Mouse (Mus musculus) neural tube, embryonic 15.5 days (tissue): Measurements from ENCODE around the gene Sphkap. TPM values are rescaled to one million over a fixed set of nuclear protein-coding genes. Genes with fewer than 3 reads are reported as not detected.

Experiments
- ATAC-seq: fragments of 200-750 bp; cut with Nextera tagmentation; 2 replicates; pipeline ENCODE4 v1.8.0; 2017; ENCODE audit warnings: mild to moderate bottlenecking, moderate TSS enrichment, moderate library complexity; ENCODE audit not compliant: low FRiP score
- H3K27ac ChIP-seq: fragments of 300-500 bp; sonication (generic); replicated peaks from 2 replicates; pipeline ENCODE4 v1.5.1; 2015; ENCODE audit warnings: mild to moderate bottlenecking, inconsistent platforms
- H3K27me3 ChIP-seq: fragments of 300-500 bp; sonication (generic); replicated peaks from 2 replicates; pipeline ENCODE4 v1.6.1; 2015; ENCODE audit warnings: inconsistent platforms
- H3K36me3 ChIP-seq: fragments of 300-500 bp; sonication (generic); 2 replicates; pipeline ENCODE4 v1.6.1; 2015; ENCODE audit warnings: inconsistent platforms
- H3K4me1 ChIP-seq: fragments of 300-500 bp; sonication (generic); 2 replicates; pipeline ENCODE4 v1.6.1; 2015; ENCODE audit warnings: inconsistent platforms
- H3K4me2 ChIP-seq: fragments of 300-500 bp; sonication (generic); 2 replicates; pipeline ENCODE4 v1.6.1; 2015; ENCODE audit warnings: inconsistent platforms, mild to moderate bottlenecking, moderate library complexity
- H3K4me3 ChIP-seq: fragments of 300-500 bp; sonication (generic); replicated peaks from 2 replicates; pipeline ENCODE4 v1.5.1; 2015; ENCODE audit warnings: mild to moderate bottlenecking, inconsistent platforms
- H3K9ac ChIP-seq: fragments of 300-500 bp; sonication (generic); replicated peaks from 2 replicates; pipeline ENCODE4 v1.6.1; 2015; ENCODE audit warnings: mild to moderate bottlenecking, inconsistent platforms
- H3K9me3 ChIP-seq: fragments of 300-500 bp; sonication (generic); replicated peaks from 2 replicates; pipeline ENCODE4 v1.6.1; 2016; ENCODE audit warnings: inconsistent platforms
- WGBS: fragments of 180-500 bp; shearing (Covaris S2); methylation state at CpG from one replicate; pipeline ENCODE4 v1.1.7; 2015; ENCODE audit warnings: mixed read lengths; 5-methylcytosine and 5-hydroxymethylcytosine counted together
- polyA plus RNA-seq: library from polyadenylated mRNA; unstranded; fragments of >200 nt; fragmentation: Nextera tagmentation; extraction: Ambion mirVana; gene quantifications from 2 replicates; pipeline ENCODE4 v1.2.1, GENCODE M21; 2015

The Sphkap gene
- polyA plus RNA-seq, 1 experiment from 2014 or later = 14.2 TPM

DNA sequence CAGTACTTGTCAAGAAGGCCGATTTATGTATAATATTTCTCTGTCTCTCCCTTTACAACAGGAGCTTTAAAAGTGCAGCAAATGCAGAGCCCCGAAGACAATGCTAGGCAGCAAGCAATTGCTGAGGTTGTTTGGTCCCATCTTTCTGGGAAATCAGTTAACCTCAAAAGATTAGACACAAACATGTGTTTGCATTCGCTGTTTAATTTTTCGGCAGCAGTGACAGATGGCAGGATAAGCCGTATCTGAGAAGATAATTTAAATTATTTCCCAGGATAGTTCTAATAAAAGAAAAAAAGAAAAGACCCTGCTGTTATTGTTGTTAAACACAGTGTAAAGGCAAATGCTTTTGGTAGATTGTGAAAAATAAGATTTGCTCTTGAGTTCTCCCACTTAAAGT is 41.5 kb downstream of the Sphkap start:
- whole genome bisulfite sequencing = 56% methylated on average over 5 of the region's 5 CpGs
- no peak overlapping the region for H3K4me2 ChIP-seq
- H3K36me3 ChIP-seq = no peaks in the 10 kb centered on the region
- ATAC-seq = no peak
- H3K27me3 ChIP-seq = no peaks in the 10 kb centered on the region
- no peak overlapping the region for H3K9ac ChIP-seq
- no peak overlapping the region for H3K27ac ChIP-seq
- H3K4me1 ChIP-seq = no peaks in the 10 kb centered on the region
- no peak overlapping the region for H3K4me3 ChIP-seq
- no peaks in the 10 kb centered on the region for H3K9me3 ChIP-seq

DNA sequence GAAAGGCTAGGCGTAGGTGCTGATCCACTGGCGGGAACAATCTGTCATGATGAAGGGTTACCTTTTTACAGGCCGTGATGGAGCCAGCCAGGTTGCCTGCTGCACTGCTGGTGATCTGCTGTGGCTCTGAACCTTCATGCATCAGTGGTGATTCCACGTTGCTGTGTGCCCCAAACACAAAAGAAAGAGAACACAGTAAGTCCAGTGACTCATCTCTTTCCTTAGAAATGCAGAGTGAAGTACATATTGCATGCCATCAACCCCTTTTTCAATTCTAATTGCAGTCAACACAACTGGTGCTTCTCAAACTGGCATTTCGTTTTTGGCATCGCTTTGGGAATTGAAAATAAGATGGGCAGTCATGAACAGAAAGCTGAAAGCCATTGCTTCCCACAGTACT is 45.8 kb downstream of the Sphkap start:
- Histone ChIP-seq H3K27me3 (no peaks in the 10 kb centered on the region), H3K4me1 (no peaks in the 10 kb centered on the region), H3K9ac (no peak overlapping the region), H3K36me3 (no peaks in the 10 kb centered on the region), H3K4me2 (no peak overlapping the region), H3K4me3 (no peak overlapping the region), H3K27ac (no peak overlapping the region), H3K9me3 (no peaks in the 10 kb centered on the region)
- no peak for ATAC-seq
- WGBS = 82% methylated on average over 6 of the region's 6 CpGs

DNA sequence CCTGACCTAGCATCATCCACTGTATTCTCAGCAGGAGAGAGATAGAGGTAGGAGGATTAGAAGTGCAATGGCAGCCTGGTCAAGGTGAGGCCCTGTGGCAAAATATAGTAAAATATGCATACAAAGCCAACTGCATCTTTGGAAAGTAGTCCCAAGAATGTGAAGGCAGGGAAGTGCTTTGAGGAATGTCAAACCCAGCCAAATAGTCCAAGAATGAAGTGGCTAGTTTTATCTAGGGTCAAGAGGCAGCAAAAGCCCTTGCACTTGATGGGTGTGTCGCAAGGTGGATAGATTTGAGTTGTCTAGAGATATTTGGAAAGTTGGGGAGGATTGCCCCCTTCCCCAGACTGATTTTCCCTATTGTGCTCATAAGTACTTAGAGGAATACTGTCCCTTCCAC is 61.5 kb downstream of the Sphkap start:
- Histone ChIP-seq H3K27ac (no peak overlapping the region), H3K27me3 (no peaks in the 10 kb centered on the region), H3K36me3 (no peaks in the 10 kb centered on the region), H3K4me2 (no peak overlapping the region), H3K9me3 (no peaks in the 10 kb centered on the region), H3K4me3 (no peak overlapping the region), H3K9ac (no peak overlapping the region), H3K4me1 (no peaks in the 10 kb centered on the region)
- ATAC-seq = no peak
- WGBS = 89% methylated on average over 1 of the region's 1 CpGs

DNA sequence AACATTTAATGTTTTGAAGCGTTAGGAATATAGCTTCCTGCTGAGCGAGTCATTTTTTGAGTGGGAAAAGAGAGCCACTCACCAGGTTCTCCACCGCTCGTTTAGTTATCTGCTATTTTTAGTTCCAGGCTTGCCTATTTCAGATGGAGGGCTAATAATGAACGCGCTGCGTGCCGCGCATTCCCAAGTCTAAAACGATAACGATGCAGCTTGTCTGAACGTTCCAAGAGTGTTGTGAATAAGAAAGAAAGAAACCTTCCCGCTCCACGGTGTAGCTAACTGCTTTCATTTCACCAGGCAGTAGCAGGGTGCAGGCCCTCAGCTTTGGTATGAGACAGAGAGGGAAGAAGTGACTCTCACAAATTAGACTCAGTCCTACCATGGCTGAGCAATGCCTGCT is 62.4 kb downstream of the Sphkap start:
- no peaks in the 10 kb centered on the region for H3K4me1 ChIP-seq
- H3K4me2 ChIP-seq = no peak overlapping the region
- ATAC-seq = 0 out of 2 replicates have a peak, but pooled peaks have one; percentile 24
- no peak overlapping the region for H3K4me3 ChIP-seq
- WGBS = 70% methylated on average over 14 of the region's 14 CpGs
- no peaks in the 10 kb centered on the region for H3K9me3 ChIP-seq
- H3K9ac ChIP-seq = no peak overlapping the region
- no peak overlapping the region for H3K27ac ChIP-seq
- H3K27me3 ChIP-seq = no peaks in the 10 kb centered on the region
- no peaks in the 10 kb centered on the region for H3K36me3 ChIP-seq

DNA sequence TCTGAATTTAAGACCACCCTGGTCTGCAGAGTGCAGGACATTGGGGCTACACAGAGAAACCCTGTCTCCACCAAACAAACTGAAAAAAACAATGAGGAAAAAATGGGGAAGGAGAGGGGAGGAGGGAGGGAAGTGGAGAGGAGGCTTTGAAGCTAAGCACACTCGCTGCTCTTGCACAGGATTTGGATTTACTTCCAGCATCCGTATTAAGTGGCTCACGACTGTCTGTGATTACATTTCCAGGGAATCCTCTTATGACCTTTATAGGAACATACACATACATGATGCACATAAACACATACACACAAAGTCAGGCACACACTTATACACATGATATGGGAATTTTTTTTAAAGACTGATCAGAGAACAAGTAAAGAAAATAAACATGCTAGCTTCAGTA is 62.9 kb downstream of the Sphkap start:
- 61% methylated on average over 3 of the region's 3 CpGs for WGBS
- no peaks in the 10 kb centered on the region for H3K4me1 ChIP-seq

DNA sequence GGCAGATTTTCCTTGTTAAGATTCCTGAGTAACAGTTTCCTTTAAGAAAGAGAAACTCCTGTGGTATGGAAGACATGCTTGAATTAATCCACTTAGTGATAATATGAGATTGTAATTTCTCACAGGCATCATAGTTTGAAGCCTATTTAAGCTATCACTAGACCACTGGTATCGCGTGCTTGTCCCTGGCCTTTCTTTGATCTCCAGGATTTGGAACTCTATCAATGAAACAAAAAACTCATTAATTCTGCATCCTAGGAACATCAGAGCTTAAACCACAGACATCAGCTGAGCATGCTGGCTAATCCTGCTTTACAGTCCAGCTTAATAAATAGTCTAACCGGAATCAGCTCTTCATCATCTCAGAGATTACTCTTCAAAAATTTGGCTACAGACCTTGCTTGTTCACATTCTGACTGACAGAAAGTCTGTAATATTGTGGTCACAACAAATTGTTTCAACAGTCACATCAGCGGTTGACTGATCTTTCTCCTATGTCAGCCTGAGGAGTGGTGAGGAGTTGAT is 65.2 kb downstream of the Sphkap start:
- Histone ChIP-seq H3K4me2 (no peak overlapping the region), H3K36me3 (no peaks in the 10 kb centered on the region), H3K27ac (no peak overlapping the region), H3K9ac (no peak overlapping the region), H3K4me1 (no peaks in the 10 kb centered on the region), H3K9me3 (no peaks in the 10 kb centered on the region), H3K27me3 (no peaks in the 10 kb centered on the region), H3K4me3 (no peak overlapping the region)
- no peak for ATAC-seq
- WGBS = 88% methylated on average over 4 of the region's 4 CpGs

More for the DNA sequence above, 62.9 kb downstream of the Sphkap start:
- H3K27ac ChIP-seq = no peak overlapping the region
- H3K9me3 ChIP-seq = no peaks in the 10 kb centered on the region
- H3K4me3 ChIP-seq = no peak overlapping the region
- H3K4me2 ChIP-seq = no peak overlapping the region
- no peak for ATAC-seq
- H3K27me3 ChIP-seq = no peaks in the 10 kb centered on the region
- no peak overlapping the region for H3K9ac ChIP-seq
- no peaks in the 10 kb centered on the region for H3K36me3 ChIP-seq

DNA sequence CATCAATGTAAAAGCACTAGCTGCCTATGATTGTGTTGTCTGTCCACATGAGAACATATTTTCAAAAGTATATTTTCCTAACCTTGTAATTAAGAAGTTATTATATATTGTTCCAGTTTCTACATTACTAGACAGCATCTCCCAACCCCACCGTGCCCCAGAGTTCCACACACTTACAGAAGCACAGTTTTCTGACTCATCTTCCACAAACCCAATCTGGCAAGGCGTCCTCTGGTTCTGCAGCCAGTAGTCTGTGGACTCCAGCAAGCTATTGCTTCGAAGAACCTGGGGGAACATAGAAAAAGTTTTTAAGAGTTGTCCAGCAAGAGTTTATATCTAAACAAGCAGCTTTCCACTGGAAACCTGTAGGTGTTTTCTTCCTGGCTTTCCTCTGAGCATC is 68.6 kb downstream of the Sphkap start:
- Histone ChIP-seq H3K4me1 (no peaks in the 10 kb centered on the region), H3K27ac (no peak overlapping the region), H3K27me3 (no peaks in the 10 kb centered on the region), H3K9ac (no peak overlapping the region), H3K4me3 (no peak overlapping the region), H3K9me3 (no peaks in the 10 kb centered on the region), H3K36me3 (no peaks in the 10 kb centered on the region), H3K4me2 (no peak overlapping the region)
- no peak for ATAC-seq
- WGBS = 88% methylated on average over 3 of the region's 3 CpGs

DNA sequence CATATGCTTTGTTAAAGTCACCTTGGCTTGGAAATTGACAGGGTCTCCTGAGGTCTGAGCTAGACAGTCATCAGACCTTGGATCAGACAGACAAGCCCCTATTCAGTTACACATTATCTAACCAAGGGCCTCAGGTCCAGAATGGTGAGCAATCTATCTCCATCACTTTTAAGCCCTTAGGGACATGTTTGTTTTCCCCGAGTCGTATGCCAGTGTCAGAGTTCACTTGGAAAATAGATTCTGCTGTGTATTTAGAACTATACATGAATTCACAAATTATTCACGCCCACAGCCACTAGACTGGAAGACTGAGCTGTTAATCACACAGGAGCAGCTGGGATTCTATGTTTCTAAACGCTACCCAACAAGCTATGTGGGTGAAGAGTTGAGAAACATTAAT is 91.1 kb downstream of the Sphkap start:
- Histone ChIP-seq H3K4me3 (no peak overlapping the region), H3K27me3 (no peaks in the 10 kb centered on the region), H3K27ac (no peak overlapping the region), H3K4me1 (no peaks in the 10 kb centered on the region), H3K36me3 (no peaks in the 10 kb centered on the region), H3K9ac (no peak overlapping the region), H3K4me2 (no peak overlapping the region), H3K9me3 (no peaks in the 10 kb centered on the region)
- WGBS = 10% methylated on average over 4 of the region's 4 CpGs
- no peak for ATAC-seq

DNA sequence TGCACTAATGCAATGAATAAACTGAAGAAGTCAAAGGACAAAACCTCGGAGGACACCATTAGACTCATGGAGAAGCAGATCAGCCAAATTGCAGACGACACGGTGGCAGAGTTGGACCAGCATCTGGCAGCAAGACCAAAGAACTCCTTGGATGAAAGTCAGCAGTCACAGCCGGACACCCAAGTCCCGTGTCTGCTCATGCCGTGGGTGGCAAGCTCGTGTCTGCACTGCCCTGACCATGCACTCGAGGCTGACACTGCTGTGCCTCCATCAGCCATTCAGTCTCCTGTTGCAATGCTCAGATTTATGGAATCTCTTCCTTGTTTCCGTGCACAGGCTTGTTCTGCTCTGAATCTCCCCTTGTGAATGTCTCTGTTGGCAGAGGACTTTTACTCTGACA is 92.9 kb downstream of the Sphkap start:
- Histone ChIP-seq H3K36me3 (no peaks in the 10 kb centered on the region), H3K27me3 (no peaks in the 10 kb centered on the region), H3K9me3 (no peaks in the 10 kb centered on the region), H3K9ac (no peak overlapping the region), H3K4me3 (no peak overlapping the region), H3K4me2 (no peak overlapping the region), H3K27ac (no peak overlapping the region), H3K4me1 (no peaks in the 10 kb centered on the region)
- no peak for ATAC-seq
- 75% methylated on average over 9 of the region's 9 CpGs for WGBS

DNA sequence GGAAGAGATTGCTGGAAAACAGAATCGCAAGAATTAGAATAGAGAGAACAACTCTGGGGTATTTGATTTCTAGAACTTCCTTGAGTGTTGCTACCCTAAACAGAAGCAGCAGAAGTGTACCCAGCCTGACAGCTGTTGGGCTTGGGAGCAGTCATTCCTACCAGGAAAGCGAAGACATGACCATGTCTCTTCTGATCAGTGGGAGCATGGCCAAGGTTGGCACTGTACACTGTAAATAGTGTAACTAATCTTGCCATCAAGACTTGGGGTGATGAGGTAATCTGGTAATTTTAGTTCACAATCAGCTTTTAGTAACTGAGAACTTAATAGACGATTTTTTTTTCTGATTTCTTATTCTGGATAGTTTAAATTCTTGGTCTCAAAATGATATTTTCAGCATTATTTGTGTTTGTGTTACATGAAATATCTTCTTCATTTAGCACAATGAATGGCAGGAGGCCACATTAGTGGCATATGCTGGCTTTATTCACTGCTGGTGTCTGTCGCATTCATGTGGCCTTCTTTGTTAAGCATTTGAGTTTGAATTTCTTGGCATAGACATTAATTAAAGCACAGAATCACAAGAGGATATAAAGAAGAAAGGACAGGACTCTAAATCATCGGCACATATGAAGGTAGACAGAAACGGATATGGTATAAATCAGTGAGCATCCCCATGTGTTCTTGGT is 96.2 kb downstream of the Sphkap start:
- Histone ChIP-seq H3K36me3 (no peaks in the 10 kb centered on the region), H3K9ac (no peak overlapping the region), H3K4me3 (no peak overlapping the region), H3K4me1 (no peaks in the 10 kb centered on the region), H3K27me3 (no peaks in the 10 kb centered on the region), H3K27ac (no peak overlapping the region), H3K9me3 (no peaks in the 10 kb centered on the region), H3K4me2 (no peak overlapping the region)
- WGBS = 72% methylated on average over 6 of the region's 6 CpGs
- no peak for ATAC-seq

DNA sequence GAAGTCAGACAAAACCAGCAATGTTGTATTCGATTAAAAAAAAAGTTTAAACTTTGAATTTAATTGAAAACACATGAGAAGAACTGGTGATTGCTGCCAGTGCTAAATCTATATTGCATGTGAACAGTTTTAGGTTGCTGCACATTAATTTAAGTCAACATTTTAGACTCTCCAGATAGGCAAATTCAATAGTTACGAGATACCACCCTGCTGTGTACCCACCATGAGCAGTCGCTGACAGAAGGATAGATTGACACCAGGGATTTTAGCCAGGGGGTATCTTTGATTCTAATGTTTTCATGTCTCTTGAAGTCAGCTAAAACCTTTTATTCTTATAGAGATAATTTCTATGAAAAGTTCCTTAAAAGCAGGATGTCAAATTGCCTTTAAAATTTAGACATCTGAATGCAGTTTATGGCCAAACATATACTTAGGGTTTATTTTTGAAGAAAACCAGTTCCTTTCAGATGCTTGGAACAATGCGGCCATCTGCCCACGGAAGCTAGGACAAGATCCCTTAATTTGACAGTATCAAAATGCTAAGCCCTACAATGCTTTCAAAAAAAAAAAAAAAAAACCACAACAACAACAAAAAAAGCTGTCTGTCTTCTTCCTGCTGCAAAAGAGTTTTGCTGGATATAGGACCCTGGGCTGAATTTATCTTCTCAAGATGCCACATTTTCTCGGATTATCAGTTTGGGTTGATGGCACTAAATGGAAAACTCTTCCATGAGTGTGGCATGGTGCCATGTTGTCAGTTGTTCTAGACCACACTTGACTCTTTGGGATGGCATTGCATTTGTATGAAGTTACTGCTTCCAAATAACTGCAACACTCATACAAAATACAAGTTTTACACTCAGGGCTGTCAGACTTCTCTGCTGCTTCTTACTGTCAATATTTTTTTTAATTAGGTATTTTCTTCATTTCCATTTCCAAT is 110.6 kb downstream of the Sphkap start:
- Histone ChIP-seq H3K36me3 (no peaks in the 10 kb centered on the region), H3K9ac (no peak overlapping the region), H3K27me3 (no peaks in the 10 kb centered on the region), H3K27ac (no peak overlapping the region), H3K4me3 (no peak overlapping the region), H3K9me3 (no peaks in the 10 kb centered on the region), H3K4me2 (no peak overlapping the region), H3K4me1 (no peaks in the 10 kb centered on the region)
- WGBS = 75% methylated on average over 6 of the region's 6 CpGs
- ATAC-seq = no peak

DNA sequence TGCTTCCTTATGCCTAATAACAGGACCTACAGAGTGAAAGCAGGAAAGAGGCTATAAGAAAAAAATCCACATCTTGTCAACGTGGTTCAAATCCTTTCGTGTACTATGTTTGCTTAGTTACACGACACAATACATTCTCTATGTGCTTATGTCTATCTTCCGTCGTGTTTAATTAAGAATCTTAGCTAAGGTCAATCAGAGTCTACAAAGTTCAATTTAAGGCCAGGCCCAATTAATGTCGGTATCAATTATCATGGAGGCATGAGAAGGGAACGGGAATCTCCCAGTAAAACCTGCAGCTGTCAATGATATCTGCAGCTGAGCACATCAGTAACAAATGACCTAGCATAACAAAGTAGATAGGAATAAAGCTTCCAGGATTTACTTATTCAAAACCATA is 122.1 kb downstream of the Sphkap start:
- no peaks in the 10 kb centered on the region for H3K9me3 ChIP-seq
- H3K27me3 ChIP-seq = no peaks in the 10 kb centered on the region
- no peaks in the 10 kb centered on the region for H3K36me3 ChIP-seq
- H3K9ac ChIP-seq = no peak overlapping the region
- WGBS = 62% methylated on average over 7 of the region's 7 CpGs
- H3K4me2 ChIP-seq = no peak overlapping the region
- no peaks in the 10 kb centered on the region for H3K4me1 ChIP-seq
- H3K27ac ChIP-seq = no peak overlapping the region
- no peak overlapping the region for H3K4me3 ChIP-seq
- ATAC-seq = no peak
